Mouse (Mus musculus) thymus, postnatal 10 days (tissue): ENCODE data around the gene Celf2.

Source experiments
- DNase-seq, 2 experiments: peaks; one replicate each; pipeline ENCODE4 v3.0.0; 2021; ENCODE audit warnings: low spot score in 2 of 2

The Celf2 gene

GRCm38 (mm10) chr2:7022184-7022583 lies 487.2 kb downstream of the Celf2 start:
- DNase-seq, result no peak

DNA sequence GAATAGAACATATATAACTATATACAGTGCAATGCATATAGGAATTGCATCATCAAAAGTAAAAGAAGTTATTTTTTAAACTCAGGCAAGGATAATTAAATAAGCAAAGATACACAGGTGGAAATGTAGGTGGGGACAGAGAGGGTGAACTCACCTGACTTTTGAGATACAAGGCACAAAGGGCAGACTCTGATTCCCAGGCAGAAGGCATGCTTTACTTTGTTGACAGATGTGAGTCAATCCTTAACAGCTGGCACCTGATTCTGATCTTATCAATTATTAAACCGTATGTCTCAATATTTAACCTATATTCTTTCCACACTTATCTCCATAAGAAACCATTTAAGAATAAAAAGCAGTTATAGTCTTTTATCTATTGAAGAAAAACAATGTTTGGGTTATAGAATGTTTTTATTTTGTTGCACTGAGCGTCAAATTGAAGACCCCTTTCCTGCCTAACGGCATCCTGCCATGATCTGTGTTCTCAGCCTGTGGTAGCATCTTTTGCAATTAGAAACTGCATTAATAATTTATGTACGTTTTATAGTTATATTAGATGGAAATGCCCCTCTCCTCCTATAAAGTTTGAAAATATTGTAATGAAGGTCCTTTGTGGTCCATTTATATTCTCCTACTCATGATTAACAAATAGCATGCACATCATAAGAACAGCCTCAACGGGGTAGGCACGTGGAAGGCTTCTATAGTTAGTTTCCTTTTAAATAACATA lies 491.8 kb downstream of the Celf2 start:
- DNase-seq, result no peak

- no peak for DNase-seq
Measured at GRCm38 (mm10) chr2:7013126-7013525, 496.2 kb downstream of the Celf2 start.

DNA sequence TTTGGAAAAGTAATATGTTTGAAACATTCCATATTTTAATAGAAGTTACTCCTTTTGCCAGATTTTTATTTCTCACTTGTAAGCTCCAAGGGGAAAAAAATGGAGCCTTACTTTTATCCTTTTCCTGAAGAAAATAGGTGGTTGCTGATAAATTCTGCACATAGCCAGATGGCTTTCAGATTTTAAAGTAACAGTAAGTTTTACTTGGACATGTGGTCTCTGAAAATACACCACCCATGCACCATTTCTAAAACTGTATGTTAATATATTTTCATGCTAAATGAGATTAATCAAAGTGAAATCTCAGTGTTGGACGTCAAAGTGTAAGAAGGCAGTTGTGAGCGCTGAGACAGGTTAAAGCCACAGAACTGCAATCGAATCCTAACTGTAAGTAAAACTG lies 502.5 kb downstream of the Celf2 start:
- no peak for DNase-seq

DNA sequence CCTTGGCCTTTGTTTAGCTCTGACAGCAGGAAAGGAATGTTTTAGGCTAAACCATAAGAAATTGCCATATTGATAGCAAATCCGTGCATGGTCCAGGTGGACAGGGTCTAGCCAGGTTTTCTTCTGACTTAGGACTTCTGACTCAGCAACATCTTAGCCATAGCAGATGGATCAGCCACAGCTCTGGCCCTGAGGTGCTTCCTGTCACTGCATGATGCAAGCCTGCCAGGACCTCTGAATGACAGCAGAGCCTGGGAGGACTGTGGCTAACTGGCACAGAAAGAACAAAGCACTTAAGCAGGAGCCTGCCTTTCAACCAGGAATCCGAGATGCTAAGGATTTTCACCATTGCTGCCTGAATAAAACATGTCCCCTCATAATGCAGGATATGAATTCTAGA lies 507.4 kb downstream of the Celf2 start:
- no peak for DNase-seq

- DNase-seq, result no peak
Measured at GRCm38 (mm10) chr2:6991010-6991421, 518.3 kb downstream of the Celf2 start.

GRCm38 (mm10) chr2:6985706-6986105 lies 523.7 kb downstream of the Celf2 start:
- DNase-seq, result no peak

GRCm38 (mm10) chr2:6983902-6984301 lies 525.5 kb downstream of the Celf2 start:
- no peak for DNase-seq

DNA sequence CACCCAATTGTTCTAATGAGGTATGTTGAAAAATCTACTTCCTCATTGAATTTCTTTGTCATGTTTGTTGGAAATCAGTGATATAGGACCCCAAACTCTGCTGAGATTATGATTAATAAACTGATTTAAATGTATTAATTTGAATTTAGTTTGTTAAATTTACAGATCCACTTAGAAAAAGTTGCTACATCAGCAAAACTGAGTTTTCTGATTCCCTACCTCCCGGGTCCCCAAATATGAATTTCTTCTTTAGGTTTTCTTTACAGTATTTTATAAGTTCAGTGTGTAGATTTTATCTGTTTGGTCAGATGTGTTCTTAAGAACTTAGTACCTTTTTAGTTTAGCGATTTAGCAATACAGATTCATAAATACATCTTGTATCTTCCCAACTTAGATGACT lies 533.1 kb downstream of the Celf2 start:
- DNase-seq, result no peak

DNA sequence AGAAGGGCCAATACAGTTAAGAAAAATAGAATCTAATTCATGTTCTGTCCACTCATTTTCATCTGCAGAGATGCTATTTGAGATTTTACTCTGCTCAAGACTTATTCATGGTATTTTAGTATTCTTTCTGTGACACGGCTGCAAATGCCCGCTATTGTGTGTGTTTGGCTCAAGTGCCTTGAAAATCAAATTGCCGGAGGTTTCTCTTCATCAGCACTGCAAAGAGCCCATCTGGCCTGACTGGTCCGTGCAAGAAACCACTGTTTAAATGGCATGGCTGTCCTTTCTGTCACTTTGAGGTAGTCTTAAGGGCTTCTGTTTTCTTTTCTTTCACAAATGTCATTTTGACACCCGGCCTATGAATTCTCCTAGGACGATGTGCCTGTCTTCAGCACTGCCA lies 540.1 kb downstream of the Celf2 start:
- DNase-seq, result no peak

DNA sequence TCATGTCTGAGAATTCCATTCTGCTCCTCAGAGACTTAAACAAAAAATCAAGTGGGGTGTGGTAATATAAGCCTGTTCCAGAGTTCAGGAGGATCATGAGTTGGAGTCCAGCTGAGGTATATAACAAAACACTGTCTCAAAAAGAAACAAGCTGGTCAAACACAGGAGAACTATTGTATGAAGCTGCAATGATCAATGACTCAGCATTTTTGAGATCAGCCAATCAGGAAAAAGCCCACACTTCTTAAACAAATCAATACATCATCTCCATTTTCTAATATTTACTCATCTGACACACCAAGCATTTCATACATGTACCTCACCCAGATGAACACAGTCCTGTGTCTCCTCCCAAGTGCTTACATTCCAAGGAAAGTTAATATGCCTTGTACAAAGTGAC lies 544.1 kb downstream of the Celf2 start:
- DNase-seq, result no peak

DNA sequence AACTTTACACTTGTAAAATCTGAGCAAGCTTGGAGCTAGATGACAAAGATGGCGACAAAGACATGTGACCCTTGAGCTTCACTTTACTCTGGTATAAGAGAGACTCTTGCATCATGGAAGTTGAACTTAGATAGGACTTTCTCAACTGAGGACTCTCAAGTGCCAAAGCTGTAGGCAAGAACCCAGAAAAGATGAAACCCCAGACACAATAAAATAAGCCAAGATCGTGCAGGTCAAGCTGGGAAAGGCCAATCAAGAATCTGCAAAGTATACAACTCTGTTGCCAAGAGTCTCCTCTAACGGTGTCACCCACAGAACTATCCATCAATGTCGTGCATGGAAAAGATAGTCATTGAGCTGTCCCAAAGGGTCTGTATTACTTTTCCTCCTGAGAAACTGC lies 558.7 kb downstream of the Celf2 start:
- DNase-seq, result no peak

GRCm38 (mm10) chr2:6945638-6946415 lies 563.5 kb downstream of the Celf2 start:
- DNase-seq, result no peak

- no peak for DNase-seq
Measured at GRCm38 (mm10) chr2:6943651-6944050, 565.7 kb downstream of the Celf2 start.

GRCm38 (mm10) chr2:6942635-6943390 lies 566.5 kb downstream of the Celf2 start:
- no peak for DNase-seq

GRCm38 (mm10) chr2:6939143-6939542 lies 570.2 kb downstream of the Celf2 start:
- DNase-seq, result no peak

DNA sequence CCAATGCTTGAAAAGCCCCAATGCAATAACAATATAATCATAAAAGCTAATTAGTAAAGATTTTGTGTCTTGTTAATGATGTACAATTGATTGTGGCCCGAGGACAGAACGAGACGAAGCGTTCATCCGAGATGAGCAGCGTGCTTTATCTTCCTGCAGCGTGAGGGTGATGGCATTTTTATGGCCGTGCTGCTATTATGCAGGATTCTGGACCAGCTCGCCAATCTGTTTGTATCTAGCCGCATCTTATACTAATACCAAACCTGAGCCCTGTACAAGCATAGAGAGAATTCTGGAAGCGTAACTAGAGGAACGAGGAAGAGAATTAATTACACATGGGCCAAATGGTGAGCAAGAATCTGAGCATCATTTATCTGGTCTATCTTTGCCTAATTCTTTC lies 576.2 kb downstream of the Celf2 start:
- DNase-seq, result no peak

DNA sequence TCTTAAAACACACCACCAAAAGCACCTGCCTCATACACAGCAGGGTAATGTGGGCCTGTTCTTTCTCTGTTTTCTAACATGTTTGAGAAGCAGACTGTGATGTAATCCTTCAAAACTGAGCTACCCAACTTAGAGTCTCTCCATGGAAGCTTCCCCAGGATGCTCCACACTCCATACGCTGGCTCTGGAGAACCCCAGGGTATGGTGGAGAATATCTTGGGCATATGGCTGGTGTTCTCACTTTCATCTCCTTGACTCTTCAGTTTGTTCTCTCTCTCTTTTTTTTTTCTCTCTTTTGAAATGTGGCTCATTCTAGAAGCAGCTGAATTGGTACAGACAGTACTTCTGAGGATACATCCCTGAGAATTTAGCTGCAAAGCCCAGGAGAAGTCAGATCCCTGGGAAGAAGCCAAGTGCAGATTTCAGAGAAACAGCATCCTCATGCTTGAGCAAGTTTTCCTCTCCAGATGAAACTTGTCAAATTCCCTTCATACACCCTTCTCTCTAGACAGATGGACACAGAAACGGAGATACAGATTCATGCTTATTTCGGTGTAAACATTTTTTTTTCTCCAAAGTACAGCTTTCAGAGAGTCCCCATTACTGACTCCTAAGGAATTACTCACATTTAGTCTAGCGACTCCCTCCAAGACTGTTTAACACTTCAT lies 581.5 kb downstream of the Celf2 start:
- DNase-seq, result no peak

- no peak for DNase-seq
Measured at GRCm38 (mm10) chr2:6925505-6925904, 583.9 kb downstream of the Celf2 start.

- no peak for DNase-seq
Measured at GRCm38 (mm10) chr2:6923738-6924474, 585.5 kb downstream of the Celf2 start.

DNA sequence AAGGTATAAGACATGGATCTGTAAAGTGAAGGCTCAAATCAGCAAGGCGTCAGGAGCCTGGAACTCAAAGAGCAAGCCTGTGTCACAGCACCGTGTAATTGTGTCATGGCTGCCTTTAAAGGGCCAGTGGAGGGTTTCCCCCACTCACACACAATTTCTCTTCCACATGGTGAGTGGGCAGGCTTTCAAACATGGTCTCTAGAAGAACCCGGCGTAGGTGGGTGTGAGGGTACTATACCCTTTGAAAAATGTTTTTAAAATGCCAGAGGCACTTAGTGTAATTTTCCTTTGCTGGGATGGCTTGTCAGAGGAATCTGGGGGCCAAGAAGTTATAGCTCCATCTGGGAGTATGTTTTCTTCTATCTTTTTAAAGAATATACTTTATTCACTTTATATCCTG lies 594.0 kb downstream of the Celf2 start:
- no peak for DNase-seq
